Mouse (Mus musculus): ENCODE data around the gene Gsc.
"Not testable (repeated sequence)": the region's sequence is repeated elsewhere in the genome, so short reads cannot be mapped to it uniquely, and the experiment has no call there.

Gene Gsc

GRCm38 (mm10) chr12:104453002-104453401 is 20.1 kb downstream of the Gsc start:
- DNase-seq (ENCODE audit: low read depth, low spot score), result no peak

GRCm38 (mm10) chr12:104450257-104450656 is 22.9 kb downstream of the Gsc start:
- DNase-seq (ENCODE audit: low read depth, low spot score), result no peak

GRCm38 (mm10) chr12:104448099-104448498 is 25.0 kb downstream of the Gsc start:
- no peak for DNase-seq (ENCODE audit: low read depth, low spot score)

- DNase-seq (ENCODE audit: low read depth, low spot score), result not testable (repeated sequence)
Measured at GRCm38 (mm10) chr12:104447056-104447455, 26.1 kb downstream of the Gsc start.

GRCm38 (mm10) chr12:104443716-104444115 is 29.4 kb downstream of the Gsc start:
- DNase-seq (ENCODE audit: low read depth, low spot score), result no peak

- peak; percentile 78 for DNase-seq (ENCODE audit: low read depth, low spot score)
Measured at GRCm38 (mm10) chr12:104440087-104440760, 32.9 kb downstream of the Gsc start.

GRCm38 (mm10) chr12:104433951-104434735 is 39.0 kb downstream of the Gsc start:
- peak; percentile 34 for DNase-seq (ENCODE audit: low read depth, low spot score)

GRCm38 (mm10) chr12:104433214-104433613 is 39.9 kb downstream of the Gsc start:
- DNase-seq (ENCODE audit: low read depth, low spot score), result no peak

GRCm38 (mm10) chr12:104431359-104431758 is 41.8 kb downstream of the Gsc start:
- DNase-seq (ENCODE audit: low read depth, low spot score), result no peak

GRCm38 (mm10) chr12:104426915-104427314 is 46.2 kb downstream of the Gsc start:
- no peak for DNase-seq (ENCODE audit: low read depth, low spot score)

GRCm38 (mm10) chr12:104425591-104425990 is 47.5 kb downstream of the Gsc start:
- DNase-seq (ENCODE audit: low read depth, low spot score), result no peak

GRCm38 (mm10) chr12:104422615-104423392 is 50.3 kb downstream of the Gsc start:
- no peak for DNase-seq (ENCODE audit: low read depth, low spot score)

All from embryo, embryonic 11.5 days (tissue).